Mouse (Mus musculus): Measurements from ENCODE around the gene Plxnc1.

The Plxnc1 gene

DNA sequence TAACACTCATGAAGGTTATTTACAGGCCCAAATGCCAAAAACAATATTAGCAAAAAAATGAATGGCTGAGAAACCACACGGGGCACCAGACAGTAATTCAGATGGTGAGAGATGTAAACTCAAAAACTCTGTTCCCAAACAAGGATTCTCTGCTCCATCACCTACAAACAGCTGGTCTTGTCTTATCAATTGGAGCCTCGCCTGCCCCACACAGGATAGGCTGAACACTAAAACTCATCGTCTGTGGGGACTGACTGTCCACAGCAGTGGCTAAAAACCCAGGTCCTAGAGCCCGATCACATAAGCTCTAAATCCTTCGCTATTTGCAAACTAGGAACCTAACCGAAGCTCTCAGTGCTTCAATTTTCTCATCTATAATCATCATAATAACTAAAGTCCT is 6.3 kb downstream of the Plxnc1 start:
- no peak for TF ChIP-seq GATA4 (IDR thresholded peaks at IDR 0.05; ENCODE audit: insufficient replicate concordance, low read length)

DNA sequence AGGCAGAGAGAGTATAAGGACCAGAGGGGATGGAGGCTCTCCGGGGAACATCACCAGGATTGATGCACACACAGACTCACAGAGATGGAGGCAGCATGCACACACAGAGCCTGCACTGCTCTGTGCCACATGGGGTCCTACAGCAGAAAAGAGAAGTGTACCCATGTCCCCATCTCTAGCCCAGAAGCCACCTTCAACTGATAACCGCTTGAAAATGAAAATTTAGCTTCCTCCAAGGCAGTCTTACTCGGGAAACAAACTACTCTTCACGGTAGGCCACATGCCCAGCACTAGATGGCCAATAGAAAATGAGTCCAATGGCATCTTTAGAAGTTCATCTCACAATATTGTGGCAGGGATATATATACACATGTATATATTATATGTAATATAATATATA is 9.4 kb downstream of the Plxnc1 start:
- TF ChIP-seq GATA4 (IDR thresholded peaks at IDR 0.05; ENCODE audit: insufficient replicate concordance, low read length) = no peak

DNA sequence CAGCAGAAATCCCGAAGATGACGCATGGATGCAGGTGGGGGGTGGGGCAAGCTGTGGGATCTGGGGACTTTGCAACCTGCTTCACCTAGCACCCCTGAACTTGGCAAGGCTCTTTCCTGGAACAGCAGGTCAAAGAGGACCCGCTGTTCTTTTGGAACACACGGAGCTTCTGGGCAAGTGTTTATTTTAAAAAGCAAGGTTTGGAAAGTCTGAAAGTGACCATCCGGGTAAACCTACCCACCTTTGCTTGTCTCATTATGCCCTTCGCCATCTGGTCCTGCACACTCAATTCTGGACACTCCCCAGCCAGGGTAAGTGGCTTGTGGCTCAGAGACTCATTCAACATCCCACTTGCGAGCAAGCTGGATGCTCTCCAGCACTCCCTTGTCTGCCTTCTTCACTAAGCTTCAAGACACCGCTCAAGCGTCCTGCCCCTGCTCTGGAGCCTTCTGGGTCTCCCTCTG is 10.5 kb downstream of the Plxnc1 start:
- no peak for TF ChIP-seq GATA4 (IDR thresholded peaks at IDR 0.05; ENCODE audit: insufficient replicate concordance, low read length)

DNA sequence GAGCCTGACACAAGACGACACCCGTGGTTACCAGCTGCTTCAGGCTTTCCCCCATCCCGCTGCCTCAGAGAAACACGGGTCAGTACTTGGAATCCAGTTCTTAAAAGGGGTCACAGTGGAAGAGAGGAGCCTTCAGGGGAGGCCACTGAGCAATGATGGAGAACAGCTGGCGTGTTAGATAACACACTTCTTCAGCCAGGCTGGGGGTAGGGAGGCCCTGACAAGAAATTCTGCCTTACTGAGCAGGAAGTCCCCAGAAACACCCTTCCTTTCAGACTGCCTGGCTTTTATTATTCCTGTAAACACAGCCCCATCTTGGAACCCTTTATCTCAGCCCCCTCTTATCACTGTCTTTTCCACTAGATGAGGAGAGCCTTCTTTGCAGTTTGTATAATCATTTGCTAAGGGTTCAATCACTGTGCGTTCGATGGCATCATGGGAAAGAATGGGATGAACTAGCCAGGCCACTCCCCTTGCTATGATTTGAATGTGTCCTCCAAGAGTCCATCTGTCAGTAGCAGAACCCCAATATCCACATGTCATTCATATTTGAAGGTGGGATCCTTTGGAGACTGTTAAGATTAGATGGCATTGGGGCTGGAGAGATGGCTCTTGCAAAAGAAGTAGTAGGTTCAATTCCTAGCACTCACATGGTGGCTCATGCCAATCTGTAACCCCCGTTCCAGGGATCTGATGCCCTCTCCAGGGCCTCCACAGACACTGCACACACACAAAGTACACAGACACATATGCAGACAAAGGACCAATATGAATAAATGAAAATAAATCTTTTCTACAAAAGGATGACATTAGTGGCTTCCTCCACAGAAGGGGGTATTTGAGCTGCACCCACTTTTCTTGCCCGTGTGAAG is 12.4 kb downstream of the Plxnc1 start:
- TF ChIP-seq GATA4 (IDR thresholded peaks at IDR 0.05; ENCODE audit: insufficient replicate concordance, low read length) = peak; percentile 100

DNA sequence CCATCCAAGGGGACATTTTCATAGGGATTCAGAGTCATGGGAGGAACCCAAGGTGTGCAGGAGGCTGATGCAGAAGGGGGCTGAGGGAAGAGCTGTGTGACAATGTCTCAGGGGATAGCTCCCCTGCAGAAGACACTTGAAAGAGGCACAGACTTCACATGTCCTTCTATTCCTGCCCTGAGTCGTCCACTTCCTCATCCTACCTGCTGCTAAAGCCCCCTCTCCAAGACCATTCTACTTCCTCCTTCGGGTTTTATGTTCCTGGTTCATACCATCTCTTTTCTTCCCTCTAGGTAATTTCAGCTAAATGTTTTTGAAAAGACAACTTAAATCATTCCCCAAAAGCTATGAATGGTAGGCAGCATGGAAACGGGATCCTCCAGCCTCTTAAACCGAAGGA is 16.5 kb downstream of the Plxnc1 start:
- TF ChIP-seq GATA4 (IDR thresholded peaks at IDR 0.05; ENCODE audit: insufficient replicate concordance, low read length) = no peak

DNA sequence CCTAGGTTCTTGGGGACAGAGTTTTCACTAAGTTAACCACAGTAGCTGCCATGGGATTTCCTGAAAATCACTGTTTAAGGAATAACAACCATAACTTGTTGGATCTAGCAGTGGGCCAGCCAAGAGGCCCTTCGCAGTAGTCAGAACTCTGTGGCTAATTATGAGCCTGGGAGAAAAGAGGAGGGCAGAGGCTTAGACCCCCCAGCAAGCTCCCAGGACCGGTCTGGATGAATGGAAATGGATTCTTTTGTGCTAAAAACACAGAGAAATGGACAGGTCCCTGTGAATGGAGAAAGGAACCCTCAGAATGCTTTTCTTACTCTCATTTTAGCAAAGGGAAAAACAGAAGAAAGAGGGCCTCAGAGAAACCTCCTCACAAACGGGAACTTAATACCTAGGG is 18.3 kb downstream of the Plxnc1 start:
- no peak for TF ChIP-seq GATA4 (IDR thresholded peaks at IDR 0.05; ENCODE audit: insufficient replicate concordance, low read length)

DNA sequence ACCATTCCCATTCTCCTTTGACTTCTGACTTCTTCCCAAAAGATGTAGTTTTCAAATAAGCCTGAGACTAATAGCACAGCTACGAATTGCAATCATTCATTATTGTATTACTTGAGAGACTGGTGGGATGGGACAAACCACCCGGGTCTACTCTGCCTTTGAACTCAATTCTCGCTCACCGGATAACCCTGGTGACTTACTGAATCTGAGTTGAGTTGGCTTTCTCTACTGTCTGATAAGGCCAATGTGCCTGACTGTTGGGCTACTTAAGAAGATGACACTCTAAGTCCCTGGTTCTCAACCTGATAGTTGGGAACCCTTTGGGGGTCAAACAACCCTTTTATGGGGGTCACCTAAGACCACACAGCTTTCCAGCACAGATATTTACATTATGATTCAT is 19.8 kb downstream of the Plxnc1 start:
- TF ChIP-seq GATA4 (IDR thresholded peaks at IDR 0.05; ENCODE audit: insufficient replicate concordance, low read length) = no peak

DNA sequence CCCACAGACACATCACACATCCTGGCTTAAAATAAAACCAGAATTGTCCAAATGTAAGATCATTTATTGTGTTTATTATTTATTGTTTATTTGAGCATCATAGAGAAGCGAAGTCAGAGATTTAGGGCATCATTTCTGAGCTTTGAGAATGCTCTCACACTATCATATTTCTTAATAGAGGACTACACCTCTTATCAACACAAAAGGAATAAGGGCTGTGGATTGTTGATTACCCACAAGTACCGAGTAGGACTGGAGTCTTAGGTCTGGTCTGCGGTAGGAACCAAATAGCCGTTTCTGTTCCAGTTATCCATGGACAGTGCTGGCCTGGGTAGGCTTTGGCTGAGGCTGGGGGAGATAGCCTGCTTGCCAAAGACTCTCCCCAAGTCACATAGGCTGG is 20.2 kb downstream of the Plxnc1 start:
- no peak for TF ChIP-seq GATA4 (IDR thresholded peaks at IDR 0.05; ENCODE audit: insufficient replicate concordance, low read length)

DNA sequence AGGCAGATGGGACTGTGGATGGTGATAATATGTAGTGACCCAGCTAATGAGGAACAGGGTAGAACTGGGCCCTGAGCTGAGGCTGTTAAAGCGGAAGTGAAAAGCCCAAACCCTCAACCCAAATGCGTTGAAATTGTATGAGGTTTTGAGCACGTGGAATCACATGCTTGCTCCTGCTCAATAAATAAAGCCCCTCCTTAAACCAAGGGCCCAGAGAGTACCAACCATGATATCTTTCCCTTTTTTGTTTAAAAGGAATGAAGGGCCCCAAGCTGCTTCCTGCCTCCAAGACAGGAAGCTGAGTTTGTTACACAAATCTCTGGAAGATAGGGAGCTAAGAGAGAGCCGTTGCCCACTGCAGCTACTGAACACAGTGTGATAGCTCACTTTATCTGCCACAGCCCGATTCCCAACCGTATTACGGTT is 21.3 kb downstream of the Plxnc1 start:
- TF ChIP-seq GATA4 (IDR thresholded peaks at IDR 0.05; ENCODE audit: insufficient replicate concordance, low read length) = peak; percentile 82

DNA sequence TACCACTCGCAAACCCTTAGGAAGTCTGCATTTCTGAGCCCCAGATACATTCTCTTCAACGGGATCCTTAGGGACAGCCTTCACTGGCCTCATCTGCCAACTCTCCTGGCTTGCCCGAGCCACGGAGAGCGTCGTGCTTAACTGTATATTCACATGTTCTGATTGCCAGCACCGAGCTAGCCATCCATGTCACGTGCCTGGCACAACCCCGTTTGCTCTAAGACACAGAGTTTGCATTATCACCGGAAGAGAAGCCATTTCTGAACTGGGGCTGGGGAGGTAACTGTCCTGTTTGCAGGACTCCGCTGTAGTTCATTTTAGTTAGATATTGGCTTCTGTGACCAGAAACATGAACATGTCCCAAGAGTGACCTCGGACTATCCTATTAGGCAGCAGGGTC is 21.8 kb downstream of the Plxnc1 start:
- TF ChIP-seq GATA4 (IDR thresholded peaks at IDR 0.05; ENCODE audit: insufficient replicate concordance, low read length) = no peak

DNA sequence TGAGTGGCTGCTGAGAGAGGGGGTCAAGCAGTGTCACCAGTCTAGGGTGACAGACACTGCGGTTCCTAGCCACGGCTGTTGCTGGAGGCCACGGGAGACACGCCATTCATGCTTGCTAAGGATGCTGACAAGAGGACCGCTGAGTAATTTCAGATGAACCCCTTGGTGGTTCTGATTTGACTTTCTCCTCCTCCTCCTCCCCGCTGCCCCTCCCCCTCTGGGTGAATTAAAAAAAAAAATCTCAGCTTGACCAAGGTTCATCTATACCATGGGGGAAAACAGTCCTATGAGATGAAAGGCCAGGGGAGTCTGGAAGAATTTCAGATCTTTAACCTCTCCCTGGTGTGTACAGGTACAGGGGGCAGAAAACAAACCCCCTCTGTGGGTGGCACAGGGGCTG is 22.9 kb downstream of the Plxnc1 start:
- TF ChIP-seq GATA4 (IDR thresholded peaks at IDR 0.05; ENCODE audit: insufficient replicate concordance, low read length) = no peak

DNA sequence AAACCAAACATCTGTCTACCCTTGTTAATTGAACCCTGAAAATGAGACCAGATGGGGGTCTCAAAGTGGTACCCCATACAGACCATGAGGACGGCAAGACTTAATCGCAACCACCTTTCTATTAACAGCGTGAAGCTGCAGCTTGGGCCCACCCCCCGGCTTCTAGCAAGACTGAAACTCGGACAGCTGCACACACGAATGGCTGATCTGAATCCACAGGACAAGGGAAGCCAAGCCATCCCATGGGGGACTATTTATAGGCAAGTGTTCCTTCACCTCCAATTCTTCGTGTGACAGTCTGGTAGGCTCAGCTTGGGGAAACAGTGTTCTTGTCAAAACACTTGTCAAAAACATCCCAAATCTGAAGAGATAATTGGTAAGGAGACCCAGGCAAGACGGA is 24.1 kb downstream of the Plxnc1 start:
- no peak for TF ChIP-seq GATA4 (IDR thresholded peaks at IDR 0.05; ENCODE audit: insufficient replicate concordance, low read length)

DNA sequence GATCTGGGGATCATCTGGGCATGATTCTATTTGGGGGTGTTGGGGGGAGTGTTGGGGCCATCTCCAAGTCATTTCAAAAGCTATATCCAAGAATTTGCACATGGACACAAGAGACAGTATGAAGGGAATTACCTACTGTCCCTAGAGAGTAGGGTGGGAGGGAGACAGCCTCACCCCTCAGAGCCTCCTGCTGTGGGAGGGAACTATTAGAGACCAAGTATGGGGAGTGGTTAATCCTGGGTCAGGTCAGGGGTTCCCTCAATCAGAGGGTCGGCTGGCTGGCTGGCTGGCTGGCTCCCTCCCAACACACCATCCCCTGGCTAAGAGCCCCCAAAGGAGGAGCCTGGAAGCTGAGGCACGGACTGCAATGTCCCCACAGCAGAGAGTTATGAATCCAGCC is 24.7 kb downstream of the Plxnc1 start:
- no peak for TF ChIP-seq GATA4 (IDR thresholded peaks at IDR 0.05; ENCODE audit: insufficient replicate concordance, low read length)

DNA sequence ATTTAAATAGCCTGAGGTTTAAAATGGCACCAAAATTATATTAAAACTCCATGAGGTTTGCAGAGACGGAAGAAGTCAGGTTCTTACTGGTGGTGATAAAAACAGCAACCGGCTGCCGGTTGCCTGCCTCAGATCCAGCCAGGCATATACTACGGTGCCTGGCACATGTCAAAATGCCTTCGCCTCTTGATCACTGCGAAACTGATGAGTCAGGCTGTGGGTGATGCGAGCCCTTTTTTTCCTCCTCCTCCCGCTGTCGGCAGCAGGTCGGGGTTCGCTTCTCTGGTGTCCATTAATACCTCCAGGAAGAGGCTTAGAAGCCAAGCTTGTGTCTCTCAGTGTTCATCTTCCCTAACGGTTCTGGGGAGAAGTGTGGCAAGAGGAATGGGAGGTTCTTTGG is 25.1 kb downstream of the Plxnc1 start:
- no peak for TF ChIP-seq GATA4 (IDR thresholded peaks at IDR 0.05; ENCODE audit: insufficient replicate concordance, low read length)

DNA sequence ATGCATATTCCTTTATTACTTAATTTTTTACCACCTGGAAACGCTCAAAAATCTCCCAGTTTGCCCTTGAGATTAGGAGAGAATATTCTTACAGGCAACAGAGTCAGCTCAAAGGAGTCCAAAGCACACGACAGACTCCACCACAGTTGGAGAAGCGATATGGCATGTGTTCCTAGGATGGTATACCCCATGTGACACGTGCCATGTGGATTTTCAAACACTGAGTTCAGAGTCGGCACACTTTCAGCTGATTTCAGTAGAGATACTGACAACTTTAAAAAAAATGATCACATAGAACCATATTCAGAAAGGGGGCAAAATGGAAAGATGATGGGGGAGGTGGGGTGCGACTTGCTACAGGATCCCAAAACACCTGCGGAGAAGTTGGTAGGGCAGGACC is 26.0 kb downstream of the Plxnc1 start:
- TF ChIP-seq GATA4 (IDR thresholded peaks at IDR 0.05; ENCODE audit: insufficient replicate concordance, low read length) = no peak

DNA sequence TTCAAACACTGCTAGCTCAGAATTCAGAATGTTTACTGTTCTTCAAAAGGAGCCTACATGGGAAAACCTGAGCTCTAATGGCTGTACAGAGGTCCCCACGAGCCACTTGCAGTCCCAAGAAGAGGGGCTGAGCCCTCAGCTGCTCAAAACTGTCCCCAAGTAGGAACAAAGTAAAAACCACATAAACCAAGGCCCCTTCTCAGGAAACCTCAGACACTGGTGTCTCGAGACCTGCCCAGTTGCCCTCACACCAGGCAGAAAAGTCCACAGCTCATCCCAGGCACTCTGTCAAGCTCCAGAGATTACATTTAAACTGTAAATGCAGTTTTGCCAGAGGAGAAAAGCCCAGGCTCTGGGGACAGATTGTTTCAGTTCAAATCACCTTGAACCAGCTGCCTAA is 26.6 kb downstream of the Plxnc1 start:
- TF ChIP-seq GATA4 (IDR thresholded peaks at IDR 0.05; ENCODE audit: insufficient replicate concordance, low read length) = no peak

DNA sequence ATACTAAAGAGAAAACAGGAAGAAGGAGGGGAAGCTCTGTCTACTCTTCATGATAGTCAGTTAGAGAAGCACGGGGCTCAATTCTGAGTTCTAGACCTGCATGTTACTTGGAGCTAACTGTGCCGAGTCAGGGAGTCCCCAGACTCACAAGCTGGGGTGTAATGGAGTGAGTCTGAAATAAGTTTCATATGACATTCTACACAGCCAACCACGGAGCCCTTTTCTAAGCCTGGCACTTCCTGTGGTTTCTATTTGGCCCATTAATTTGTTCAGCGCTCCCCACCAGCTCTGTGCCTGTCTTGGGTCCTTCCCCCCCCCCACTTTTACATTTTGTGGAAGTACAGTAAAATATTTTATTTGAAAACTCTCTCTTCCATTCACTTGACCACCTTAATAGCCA is 27.3 kb downstream of the Plxnc1 start:
- TF ChIP-seq GATA4 (IDR thresholded peaks at IDR 0.05; ENCODE audit: insufficient replicate concordance, low read length) = no peak

Data from liver, adult (tissue).